18 mouse cellular contexts compared by ENCODE assay signal in the genomic region with DNA sequence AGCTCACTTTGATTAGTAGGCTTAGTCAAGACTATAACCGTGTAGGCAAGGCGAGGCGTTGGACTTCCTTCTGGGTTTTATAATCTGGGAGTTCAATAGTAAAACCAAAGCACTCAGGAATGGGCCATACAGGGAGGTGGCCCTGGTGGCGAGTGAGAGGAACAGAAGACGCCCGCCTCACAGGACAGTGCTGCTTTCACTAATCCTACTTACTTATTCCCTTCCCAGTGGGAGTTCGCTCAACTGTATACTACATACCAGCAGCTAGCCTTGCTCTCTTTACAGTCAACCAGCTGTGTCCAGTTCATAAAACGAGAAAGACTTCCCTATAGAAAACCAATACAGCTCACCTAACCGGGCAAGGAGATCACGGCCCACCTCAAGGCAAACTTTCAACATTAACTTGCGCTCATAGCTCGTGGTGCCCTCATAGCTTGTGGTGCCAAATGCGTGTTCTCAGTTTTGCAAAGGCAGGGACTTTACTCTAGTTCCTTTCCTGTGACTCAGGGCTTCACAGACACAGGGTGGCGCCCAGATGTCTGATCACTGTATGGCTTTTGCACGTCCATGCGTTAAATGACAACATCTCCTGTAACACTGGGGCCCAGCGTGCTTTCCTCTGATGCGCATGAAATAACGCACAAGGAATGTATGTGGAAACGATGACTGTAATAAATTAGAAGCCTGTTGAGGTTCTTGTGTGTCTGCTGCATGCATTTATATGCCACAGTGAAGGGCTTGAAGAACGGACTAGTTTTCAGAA.
DNase-seq lines count a peak whose midpoint lies in the region; ATAC-seq and TF ChIP-seq lines count a peak whose summit lies in the region.
"Had no signal": no experiment of that assay in that cellular context is flagged by ENCODE, and none has a peak within 500 bp of the region (broad histone marks: within the 10 kb centered on the region; RNA-seq: fewer than 3 reads in every experiment).

No protein-coding gene starts in this region.

- no peak overlapping the region for H3K4me3 ChIP-seq in forebrain, embryonic 11.5 days (ENCODE audit: low read depth, low read length)
- H3K4me3 ChIP-seq in forebrain, embryonic 13.5 days, result no peak overlapping the region
- H3K4me3 ChIP-seq in kidney, embryonic 16.5 days (ENCODE audit: low read length), result no peak overlapping the region
- H3K4me3 ChIP-seq in limb, embryonic 15.5 days, result no peak overlapping the region
- H3K4me3 ChIP-seq: myocyte had no signal

- peaks cover 3% of the 10 kb centered on the region; the same call in 1 of the 2 replicates for H3K4me1 ChIP-seq in forebrain, embryonic 11.5 days (replicated peaks; ENCODE audit: control insufficient read depth, insufficient read depth, low read length)
- peaks cover 6% of the 10 kb centered on the region for H3K4me1 ChIP-seq in forebrain, embryonic 13.5 days
- 0 out of 2 replicates have a peak, but pooled peaks cover 5% of the 10 kb centered on the region for H3K4me1 ChIP-seq in kidney, embryonic 16.5 days (ENCODE audit: insufficient read depth, low read length)
- H3K4me1 ChIP-seq in limb, embryonic 15.5 days, result peaks cover 22% of the 10 kb centered on the region

- H3K27me3 ChIP-seq in forebrain, embryonic 11.5 days (ENCODE audit: control insufficient read depth, insufficient read depth, low read length), result no peaks in the 10 kb centered on the region
- no peaks in the 10 kb centered on the region for H3K27me3 ChIP-seq in forebrain, embryonic 13.5 days
- H3K27me3 ChIP-seq in kidney, embryonic 16.5 days (ENCODE audit: insufficient read depth, low read length), result no peaks in the 10 kb centered on the region
- no peaks in the 10 kb centered on the region for H3K27me3 ChIP-seq in Patski
- no peaks in the 10 kb centered on the region for H3K27me3 ChIP-seq in limb, embryonic 15.5 days

- TF ChIP-seq CTCF in Patski (IDR thresholded peaks at IDR 0.05), result no peak

- POLR2A ChIA-PET in Patski (lab: Charles Lee), result interaction anchor here (0.9 kb wide), 1 partner anchor 18 kb away, joined by 3 read pairs; no protein-coding TSS in a partner anchor

- 0 out of 2 replicates have a peak, but pooled peaks have one; percentile 55 for ATAC-seq in forebrain, embryonic 11.5 days (replicated peaks; ENCODE audit: low FRiP score)
- ATAC-seq in forebrain, embryonic 13.5 days, result no peak
- ATAC-seq in kidney, embryonic 16.5 days (ENCODE audit: low FRiP score, low TSS enrichment), result peak; percentile 84
- ATAC-seq in Patski, result peak; percentile 93
- 0 out of 2 replicates have a peak, but pooled peaks have one; percentile 64 for ATAC-seq in limb, embryonic 15.5 days (ENCODE audit: insufficient number of reproducible peaks, low FRiP score, low TSS enrichment, low read depth)
- ATAC-seq in monocyte, adult 5-6 weeks (replicated peaks; ENCODE audit: insufficient number of reproducible peaks, low FRiP score, low TSS enrichment, poor library complexity, severe bottlenecking), result no peak

- no peaks in the 10 kb centered on the region for H3K9me3 ChIP-seq in forebrain, embryonic 11.5 days (ENCODE audit: control insufficient read depth, low read length)
- H3K9me3 ChIP-seq in forebrain, embryonic 13.5 days (replicated peaks), result no peaks in the 10 kb centered on the region
- H3K9me3 ChIP-seq in kidney, embryonic 16.5 days (ENCODE audit: low read length), result no peaks in the 10 kb centered on the region
- H3K9me3 ChIP-seq in limb, embryonic 15.5 days, result no peaks in the 10 kb centered on the region

- H3K36me3 ChIP-seq in forebrain, embryonic 11.5 days (ENCODE audit: control insufficient read depth, insufficient read depth, low read length), result no peaks in the 10 kb centered on the region
- peaks cover 12% of the 10 kb centered on the region for H3K36me3 ChIP-seq in forebrain, embryonic 13.5 days (ENCODE audit: poor library complexity, severe bottlenecking)
- H3K36me3 ChIP-seq in kidney, embryonic 16.5 days (ENCODE audit: insufficient read depth, low read length), result peaks cover 40% of the 10 kb centered on the region
- H3K36me3 ChIP-seq in limb, embryonic 15.5 days, result peaks cover 35% of the 10 kb centered on the region

- 75% methylated on average over 21 of the region's 21 CpGs for WGBS in forebrain, embryonic 11.5 days
- WGBS in forebrain, embryonic 13.5 days, result 73% methylated on average over 21 of the region's 21 CpGs
- 60% methylated on average over 21 of the region's 21 CpGs for WGBS in kidney, embryonic 16.5 days
- WGBS in limb, embryonic 15.5 days, result 49% methylated on average over 21 of the region's 21 CpGs

- CTCF ChIA-PET in Patski (lab: Charles Lee), result interaction anchor here (0.8 to 2.9 kb wide), 11 partner anchors 8 to 321 kb away, joined by 3 to 10 read pairs (median 4); no protein-coding TSS in a partner anchor

- H3K9ac ChIP-seq in forebrain, embryonic 11.5 days (ENCODE audit: low read length), result no peak overlapping the region
- no peak overlapping the region for H3K9ac ChIP-seq in forebrain, embryonic 13.5 days
- no peak overlapping the region for H3K9ac ChIP-seq in kidney, embryonic 16.5 days (replicated peaks; ENCODE audit: low read length)
- no peak overlapping the region for H3K9ac ChIP-seq in limb, embryonic 15.5 days
- H3K9ac ChIP-seq: hindbrain, embryonic 14.5 days had no signal

- in situ Hi-C loops in Patski (cut with MboI; ENCODE audit: low pct_unique_long_range_greater_than_20kb), result loop anchor here (5.0 kb wide), 1 partner anchor 35 kb away; no protein-coding TSS in a partner anchor

- peak; percentile 30 for DNase-seq in forebrain, embryonic 11.5 days (ENCODE audit: low spot score)
- DNase-seq in kidney, adult 11 months, result no peak
- DNase-seq in Patski (ENCODE audit: low read depth, low spot score), result peak; percentile 85
- no peak for DNase-seq in layer of hippocampus, adult 9-11 months
- DNase-seq: cerebellum, postnatal 10 days; embryo, embryonic 11 days; kidney, adult 9 months; layer of hippocampus, postnatal 36 days; left cerebral cortex, postnatal 4 days; lung, adult 18-20 months; spleen, adult 18-20 months; thymus, postnatal 36 days had no signal

- H3K4me2 ChIP-seq in forebrain, embryonic 11.5 days (ENCODE audit: low read depth, low read length, severe bottlenecking), result no peak overlapping the region
- no peak overlapping the region for H3K4me2 ChIP-seq in forebrain, embryonic 13.5 days
- no peak overlapping the region for H3K4me2 ChIP-seq in kidney, embryonic 16.5 days (replicated peaks; ENCODE audit: low read depth, low read length)
- no peak overlapping the region for H3K4me2 ChIP-seq in limb, embryonic 15.5 days
- H3K4me2 ChIP-seq: hindbrain, embryonic 14.5 days had no signal

- H3K27ac ChIP-seq in forebrain, embryonic 11.5 days (ENCODE audit: low read depth, low read length), result no peak overlapping the region
- H3K27ac ChIP-seq in forebrain, embryonic 13.5 days, result no peak overlapping the region
- H3K27ac ChIP-seq in kidney, embryonic 16.5 days (ENCODE audit: low read length), result no peak overlapping the region
- no peak overlapping the region; the same call in 1 of the 2 replicates for H3K27ac ChIP-seq in limb, embryonic 15.5 days
- H3K27ac ChIP-seq: hindbrain, embryonic 14.5 days had no signal

Comparison
In these comparisons a context has a peak if more than half of its experiments do, and no peak if none do; other contexts are left out.
1. ATAC-seq: peak in forebrain, embryonic 11.5 days (single experiment), kidney, embryonic 16.5 days (single experiment), Patski (single experiment) and limb, embryonic 15.5 days (single experiment); none in forebrain, embryonic 13.5 days (single experiment) and monocyte, adult 5-6 weeks (single experiment).
2. DNase-seq: peak in forebrain, embryonic 11.5 days (single experiment) and Patski (single experiment); none in kidney, adult 11 months (single experiment) and layer of hippocampus, adult 9-11 months (single experiment).